Mouse (Mus musculus) forebrain, embryonic 11.5 days (tissue): ENCODE measurements around the gene Camkmt. TPM values are rescaled to one million over a fixed set of nuclear protein-coding genes. Genes with fewer than 3 reads are reported as not detected.

Experiments
- ATAC-seq: fragments of 200-750 bp; cut with Nextera tagmentation; replicated peaks from 2 replicates; pipeline ENCODE4 v1.8.0; 2017; ENCODE audit warnings: moderate TSS enrichment; ENCODE audit not compliant: low FRiP score
- DNase-seq: peaks from one replicate; pipeline ENCODE4 v3.0.0-alpha.2; 2017; ENCODE audit warnings: low spot score
- H3K27ac ChIP-seq: fragments of 300-500 bp; sonication (generic); 2 replicates; pipeline ENCODE4 v1.5.1; 2014; ENCODE audit warnings: low read depth, low read length
- H3K27me3 ChIP-seq: fragments of 300-500 bp; sonication (generic); 2 replicates; pipeline ENCODE4 v1.6.1; 2014; ENCODE audit warnings: mild to moderate bottlenecking, low read length, mixed read lengths; ENCODE audit not compliant: control insufficient read depth, insufficient read depth
- H3K36me3 ChIP-seq: fragments of 300-500 bp; sonication (generic); 2 replicates; pipeline ENCODE4 v1.6.1; 2014; ENCODE audit warnings: mild to moderate bottlenecking, low read length, moderate library complexity, mixed read lengths; ENCODE audit not compliant: control insufficient read depth, insufficient read depth
- H3K4me1 ChIP-seq: fragments of 300-500 bp; sonication (generic); replicated peaks from 2 replicates; pipeline ENCODE4 v1.6.1; 2014; ENCODE audit warnings: low read length, mixed read lengths; ENCODE audit not compliant: control insufficient read depth, insufficient read depth
- H3K4me2 ChIP-seq: fragments of 300-500 bp; sonication (generic); 2 replicates; pipeline ENCODE4 v1.6.1; 2014; ENCODE audit warnings: low read depth, mild to moderate bottlenecking, low read length, moderate library complexity, mixed read lengths; ENCODE audit not compliant: severe bottlenecking
- H3K4me3 ChIP-seq: fragments of 300-500 bp; sonication (generic); 2 replicates; pipeline ENCODE4 v1.5.1; 2014; ENCODE audit warnings: low read depth, low read length
- H3K9ac ChIP-seq: fragments of 300-500 bp; sonication (generic); 2 replicates; pipeline ENCODE4 v1.6.1; 2014; ENCODE audit warnings: low read length
- H3K9me3 ChIP-seq: fragments of 300-500 bp; sonication (generic); 2 replicates; pipeline ENCODE4 v1.6.1; 2016; ENCODE audit warnings: low read length, mixed read lengths; ENCODE audit not compliant: control insufficient read depth
- WGBS: fragments of 180-500 bp; shearing (Covaris S2); extraction: QIAGEN DNeasy Blood & Tissue Kit; methylation state at CpG from one replicate; pipeline ENCODE4 v1.1.7; 2014; 5-methylcytosine and 5-hydroxymethylcytosine counted together
- polyA plus RNA-seq: library from polyadenylated mRNA; unstranded; fragments of >200 nt; fragmentation: Nextera tagmentation; extraction: Ambion mirVana; gene quantifications from 2 replicates; pipeline ENCODE4 v1.2.1, GENCODE M21; 2014

Camkmt gene
- polyA plus RNA-seq, 1 experiment from 2014 or later = 15.9 TPM

DNA sequence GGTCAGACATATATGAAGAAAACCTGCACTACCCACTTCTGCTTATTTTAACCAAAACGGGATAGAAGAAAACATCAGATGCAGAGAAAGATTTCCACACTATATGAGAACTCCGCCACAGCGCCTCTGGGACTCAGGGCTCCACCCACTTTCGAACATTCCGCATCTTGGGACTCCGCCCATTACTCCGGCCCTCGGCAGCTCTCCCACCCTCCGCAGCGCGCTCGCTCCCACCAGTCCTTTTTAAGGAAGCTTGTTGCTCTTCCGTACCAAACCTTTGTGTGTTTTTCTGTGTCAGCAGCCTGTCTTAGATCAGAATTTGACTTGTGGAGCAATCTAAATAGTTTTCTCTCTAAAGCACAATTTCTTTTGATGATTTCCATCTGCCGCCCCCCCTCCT lies 367.7 kb downstream of the Camkmt start:
- peak overlapping the region; percentile 26 for H3K4me2 ChIP-seq
- H3K9ac ChIP-seq = no peak overlapping the region
- H3K27me3 ChIP-seq = peaks cover 49% of the 10 kb centered on the region
- WGBS = under 1% methylated on average over 14 of the region's 14 CpGs
- H3K36me3 ChIP-seq = no peaks in the 10 kb centered on the region
- H3K27ac ChIP-seq = no peak overlapping the region
- DNase-seq = peak; percentile 82
- peak; percentile 75; the same call in 1 of the 2 replicates for ATAC-seq
- peaks cover 16% of the 10 kb centered on the region for H3K4me1 ChIP-seq
- 0 out of 2 replicates have a peak overlapping the region, but pooled peaks have one; percentile 2 for H3K4me3 ChIP-seq
- no peaks in the 10 kb centered on the region for H3K9me3 ChIP-seq

DNA sequence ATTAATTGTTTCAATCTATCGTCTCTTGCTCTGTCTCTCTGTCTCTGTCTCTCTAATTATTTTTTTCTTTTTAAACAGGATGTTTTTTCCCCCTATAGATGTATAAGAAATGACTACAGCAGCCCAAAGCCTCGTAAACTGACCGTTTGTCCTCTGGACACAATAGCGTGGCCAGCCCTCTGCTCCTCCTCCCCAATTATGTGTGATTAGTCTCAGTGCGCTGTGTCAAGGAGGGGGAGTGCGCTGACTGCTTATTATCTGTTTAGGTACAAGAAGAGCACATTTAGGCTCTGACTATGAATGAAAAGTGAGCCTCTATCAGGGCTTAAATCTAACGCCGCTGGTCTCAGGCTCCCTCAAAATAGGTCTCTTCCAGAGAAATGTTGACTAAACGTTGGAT lies 368.2 kb downstream of the Camkmt start:
- H3K36me3 ChIP-seq = no peaks in the 10 kb centered on the region
- H3K9me3 ChIP-seq = no peaks in the 10 kb centered on the region
- no peak for ATAC-seq
- peaks cover 20% of the 10 kb centered on the region for H3K4me1 ChIP-seq
- no peak overlapping the region for H3K4me3 ChIP-seq
- H3K9ac ChIP-seq = no peak overlapping the region
- DNase-seq = no peak
- peaks cover 48% of the 10 kb centered on the region for H3K27me3 ChIP-seq
- H3K4me2 ChIP-seq = peak overlapping the region; percentile 29; the same call in 1 of the 2 replicates
- 3% methylated on average over 9 of the region's 9 CpGs for WGBS
- no peak overlapping the region for H3K27ac ChIP-seq

DNA sequence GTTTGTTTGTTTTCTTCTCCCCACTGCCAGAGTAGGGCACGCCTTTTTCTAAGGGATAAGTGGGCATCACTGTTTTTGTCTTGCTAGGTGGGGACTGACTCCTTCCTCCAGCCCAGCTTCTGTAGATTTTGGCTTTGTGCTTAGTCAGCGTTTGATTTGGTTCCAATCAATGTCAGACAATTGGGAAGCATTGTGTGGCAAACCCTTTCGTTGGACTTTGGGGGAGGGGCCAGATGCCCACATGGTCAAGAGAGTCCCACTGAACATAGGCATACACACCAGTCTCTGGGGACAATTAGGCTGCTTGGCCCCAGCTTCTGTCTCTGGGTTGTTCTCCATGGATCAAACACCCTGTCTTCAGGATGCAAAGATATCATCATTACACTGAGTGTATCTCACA lies 371.2 kb downstream of the Camkmt start:
- Histone ChIP-seq H3K9ac (no peak overlapping the region), H3K36me3 (no peaks in the 10 kb centered on the region), H3K4me3 (no peak overlapping the region), H3K9me3 (no peaks in the 10 kb centered on the region), H3K27me3 (peaks cover 53% of the 10 kb centered on the region), H3K27ac (no peak overlapping the region), H3K4me2 (no peak overlapping the region), H3K4me1 (peaks cover 26% of the 10 kb centered on the region)
- 21% methylated on average over 3 of the region's 3 CpGs for WGBS
- DNase-seq (no peak), ATAC-seq (no peak)

DNA sequence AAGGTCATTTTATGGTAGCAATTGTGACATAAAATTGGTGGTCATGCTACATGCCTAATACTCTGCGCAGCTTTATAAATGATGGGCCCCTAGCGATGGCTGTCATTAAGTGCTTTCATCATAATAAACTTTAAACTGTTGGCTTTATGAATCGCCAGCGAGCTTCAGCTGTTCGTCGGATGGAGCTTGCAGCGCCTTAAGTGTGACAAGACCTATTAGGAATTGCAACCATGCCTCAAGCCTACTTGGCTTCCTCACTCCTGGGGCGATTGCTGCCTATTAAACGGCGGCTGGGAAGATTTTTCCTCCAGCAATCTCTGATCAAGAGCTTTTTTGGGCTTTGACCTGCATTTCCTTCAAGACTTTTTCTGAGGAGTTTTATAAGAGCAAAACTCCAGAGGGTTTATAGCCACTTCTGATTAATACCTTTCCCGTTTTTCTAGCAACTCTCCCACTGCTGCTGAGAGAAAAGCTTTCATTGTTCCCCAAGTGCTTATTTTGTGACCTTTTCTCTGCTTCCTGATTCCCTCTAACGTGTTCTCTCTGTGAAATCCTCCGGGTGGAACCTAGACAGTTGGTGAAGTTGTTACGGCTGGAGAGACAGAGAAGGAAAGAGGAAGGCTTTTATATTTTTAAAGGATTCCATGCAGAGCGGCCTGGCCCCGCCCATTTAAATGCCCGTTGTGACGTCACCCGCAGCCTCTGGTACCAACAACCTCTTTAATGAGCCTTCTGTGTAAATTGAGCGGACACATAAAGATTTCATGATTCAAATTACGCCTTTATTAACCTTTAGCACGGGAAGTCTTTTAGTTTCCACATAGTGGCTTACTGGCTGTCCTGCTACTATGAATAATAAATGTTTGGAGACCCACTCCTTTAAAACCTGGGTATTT lies 373.4 kb downstream of the Camkmt start:
- Histone ChIP-seq H3K4me2 (peak overlapping the region; percentile 56), H3K9me3 (no peaks in the 10 kb centered on the region), H3K9ac (peak overlapping the region; percentile 51; the same call in 1 of the 2 replicates), H3K27me3 (peaks cover 52% of the 10 kb centered on the region), H3K4me1 (peaks cover 26% of the 10 kb centered on the region), H3K27ac (peak overlapping the region; percentile 51; the same call in 1 of the 2 replicates), H3K4me3 (no peak overlapping the region; the same call in 1 of the 2 replicates), H3K36me3 (no peaks in the 10 kb centered on the region)
- DNase-seq (peak; percentile 69), ATAC-seq (no peak; the same call in 1 of the 2 replicates)
- WGBS = 11% methylated on average over 22 of the region's 22 CpGs

DNA sequence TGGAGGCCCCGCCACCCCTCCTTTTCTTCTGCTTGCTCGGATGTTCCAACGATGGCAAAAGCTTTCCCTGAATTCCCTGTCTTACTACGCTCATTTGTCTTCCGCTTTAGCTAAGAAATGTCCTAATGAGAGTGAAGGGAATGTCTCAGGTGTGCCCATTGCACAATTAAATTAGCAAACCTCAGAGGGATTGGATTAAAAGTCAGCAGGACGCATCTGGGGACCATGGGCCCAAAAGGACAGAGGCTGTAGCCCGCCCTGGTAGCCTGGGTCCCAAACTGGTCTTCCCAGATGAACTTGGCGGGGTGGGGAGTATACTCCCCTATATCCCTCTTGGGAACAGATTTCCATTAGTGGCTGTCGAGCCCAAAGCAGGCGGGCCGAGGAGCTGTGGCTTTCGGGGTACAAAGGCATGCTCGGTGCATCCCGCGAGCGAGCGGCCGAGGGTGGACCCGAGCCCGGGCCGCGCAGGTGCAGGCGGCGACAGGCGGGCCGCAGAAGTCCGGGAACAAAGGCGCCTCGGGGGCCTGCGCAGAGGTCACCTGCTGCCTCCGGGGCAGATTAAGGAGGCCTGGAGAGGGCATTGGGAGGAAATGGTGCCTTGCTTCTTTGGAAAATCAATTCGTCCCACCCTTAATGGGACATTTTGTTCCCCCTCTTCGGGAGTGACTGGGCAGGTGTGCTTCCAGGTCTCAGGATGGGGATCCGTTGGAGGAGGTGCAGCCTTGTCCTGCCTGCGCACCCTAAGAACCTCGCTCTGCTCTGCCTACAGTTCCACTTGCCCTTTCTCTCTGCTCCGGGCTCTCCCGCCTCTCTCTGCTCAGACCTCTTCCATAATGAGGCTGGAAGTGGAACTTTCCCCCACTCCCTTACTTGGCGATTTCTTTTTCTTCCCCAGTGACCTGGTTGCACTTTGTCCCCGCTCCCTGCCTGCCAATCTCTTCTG lies 374.4 kb downstream of the Camkmt start:
- Histone ChIP-seq H3K4me1 (peaks cover 26% of the 10 kb centered on the region), H3K27me3 (peaks cover 44% of the 10 kb centered on the region), H3K27ac (peak overlapping the region; percentile 51; the same call in 1 of the 2 replicates), H3K36me3 (no peaks in the 10 kb centered on the region), H3K4me2 (peak overlapping the region; percentile 56), H3K9ac (peak overlapping the region; percentile 51), H3K4me3 (peak overlapping the region; percentile 16; the same call in 1 of the 2 replicates), H3K9me3 (no peaks in the 10 kb centered on the region)
- 1% methylated on average over 40 of the region's 40 CpGs for WGBS
- peak; percentile 81 for ATAC-seq
- DNase-seq = peak; percentile 71

DNA sequence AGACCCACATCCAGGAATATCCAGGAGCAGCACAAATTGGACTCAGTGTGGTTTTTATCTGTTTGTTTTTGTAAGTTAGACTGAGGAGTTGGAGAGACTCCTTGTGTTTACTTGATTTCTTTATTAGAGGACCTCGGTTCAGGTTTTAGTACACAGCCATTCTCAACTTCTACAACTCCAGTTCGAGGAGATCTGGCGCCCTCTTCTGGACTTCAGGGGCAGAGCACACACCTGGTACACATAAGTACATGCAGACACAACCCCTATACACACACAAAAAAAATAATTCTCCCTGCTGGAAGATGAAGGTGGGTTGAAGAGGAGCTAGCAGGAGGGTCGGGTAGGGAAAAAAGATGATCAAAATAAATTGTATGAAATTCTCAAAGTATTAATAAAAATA lies 379.4 kb downstream of the Camkmt start:
- Histone ChIP-seq H3K4me3 (no peak overlapping the region), H3K36me3 (no peaks in the 10 kb centered on the region), H3K4me2 (no peak overlapping the region), H3K4me1 (peaks cover 12% of the 10 kb centered on the region), H3K27me3 (peaks cover 34% of the 10 kb centered on the region), H3K27ac (no peak overlapping the region), H3K9me3 (no peaks in the 10 kb centered on the region), H3K9ac (no peak overlapping the region)
- DNase-seq (no peak), ATAC-seq (no peak)
- WGBS = 80% methylated on average over 4 of the region's 4 CpGs

DNA sequence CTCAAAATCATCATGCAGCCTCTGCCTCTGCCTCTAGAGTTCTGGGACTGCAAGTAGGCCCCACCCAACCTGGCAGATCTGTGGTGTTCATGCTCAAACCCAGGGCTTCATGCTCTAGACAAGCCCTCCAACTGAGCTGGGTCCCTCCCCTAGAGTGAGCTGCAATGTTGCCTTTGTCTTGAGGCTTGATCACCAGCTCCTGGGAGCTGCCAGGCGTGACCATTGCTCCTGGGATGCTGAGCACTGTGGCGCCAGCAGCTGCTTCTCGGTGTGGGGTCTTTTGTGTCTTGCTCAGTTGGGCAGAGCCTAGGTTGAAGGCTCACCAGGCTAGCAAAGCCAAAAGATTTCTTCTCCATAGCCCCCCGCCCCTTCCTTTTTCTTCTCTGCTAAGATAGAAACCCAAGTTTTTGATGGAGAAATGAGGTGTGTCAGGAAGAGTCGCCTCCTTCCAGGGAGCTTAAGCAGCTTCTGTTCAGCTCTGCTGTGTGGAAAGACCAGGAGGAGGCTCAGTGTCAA lies 382.4 kb downstream of the Camkmt start:
- 4% methylated on average over 5 of the region's 5 CpGs for WGBS

DNA sequence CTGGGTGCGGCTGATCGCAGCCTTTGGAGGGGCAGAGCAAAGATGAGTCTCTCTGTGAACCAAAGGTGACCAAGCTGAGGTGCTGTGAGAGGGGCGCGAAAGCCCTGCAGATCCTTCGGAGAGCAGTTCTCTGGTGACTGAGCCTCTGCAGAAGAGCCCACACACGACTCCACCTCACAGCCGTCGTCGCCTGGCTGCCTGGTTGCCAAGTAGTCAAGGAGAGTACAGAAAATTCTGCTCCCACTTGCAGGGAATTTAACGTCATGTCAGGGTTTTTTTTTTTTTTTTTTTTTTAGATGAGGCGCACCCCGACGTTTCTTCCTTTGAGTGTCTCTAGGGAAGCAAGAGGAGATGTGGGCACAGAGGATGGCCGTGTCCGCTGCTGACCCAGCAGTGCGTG lies 382.9 kb downstream of the Camkmt start:
- H3K9me3 ChIP-seq = no peaks in the 10 kb centered on the region
- 3% methylated on average over 16 of the region's 16 CpGs for WGBS
- no peak for ATAC-seq
- DNase-seq = no peak
- H3K27ac ChIP-seq = no peak overlapping the region
- no peak overlapping the region for H3K4me3 ChIP-seq
- no peak overlapping the region for H3K9ac ChIP-seq
- H3K27me3 ChIP-seq = peaks cover 28% of the 10 kb centered on the region
- no peaks in the 10 kb centered on the region for H3K36me3 ChIP-seq
- H3K4me2 ChIP-seq = no peak overlapping the region
- H3K4me1 ChIP-seq = 0 out of 2 replicates have a peak, but pooled peaks cover 2% of the 10 kb centered on the region

More for the DNA sequence above, 382.4 kb downstream of the Camkmt start:
- Histone ChIP-seq H3K27me3 (peaks cover 28% of the 10 kb centered on the region), H3K4me3 (no peak overlapping the region), H3K27ac (no peak overlapping the region), H3K9me3 (no peaks in the 10 kb centered on the region), H3K4me1 (0 out of 2 replicates have a peak, but pooled peaks cover 2% of the 10 kb centered on the region), H3K36me3 (no peaks in the 10 kb centered on the region), H3K4me2 (no peak overlapping the region), H3K9ac (no peak overlapping the region)
- DNase-seq (no peak), ATAC-seq (0 out of 2 replicates have a peak, but pooled peaks have one; percentile 15)
